Mouse (Mus musculus): ENCODE data around the gene Zfp536.

DNA sequence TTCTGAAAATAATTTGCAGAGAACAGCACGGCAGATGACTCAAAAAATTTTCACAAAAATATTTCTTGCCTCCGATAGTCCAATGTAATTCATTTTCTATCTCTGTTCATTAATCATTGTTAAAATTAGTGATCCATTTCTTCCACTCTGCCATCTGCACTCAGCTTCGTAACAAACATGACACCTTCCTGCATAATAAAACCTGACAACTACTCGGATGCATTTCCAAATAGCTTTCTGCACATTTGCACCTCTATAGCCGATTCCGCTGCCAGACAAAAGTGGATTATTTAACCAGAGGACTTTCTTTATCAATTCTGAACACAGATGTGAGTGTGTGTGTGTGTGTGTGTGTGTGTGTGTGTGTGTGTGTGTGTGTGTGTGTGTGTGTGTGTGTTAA, 38.9 kb downstream of the Zfp536 start:
- no peak for TF ChIP-seq CTCF (IDR thresholded peaks at IDR 0.05; ENCODE audit: control insufficient read depth, insufficient read depth, low read length)
- no peak for TF ChIP-seq POLR2A (IDR thresholded peaks at IDR 0.05; ENCODE audit: borderline replicate concordance, control insufficient read depth, low read depth, low read length)
